Mouse (Mus musculus) forebrain, embryonic 15.5 days (tissue): ENCODE results near the gene Leng1. TPM values are rescaled to one million over a fixed set of nuclear protein-coding genes. Genes with fewer than 3 reads are reported as not detected.

Experiments
- ATAC-seq: fragments of 200-750 bp; cut with Nextera tagmentation; replicated peaks from 2 replicates; pipeline ENCODE4 v1.8.0; 2017; ENCODE audit warnings: mild to moderate bottlenecking, moderate TSS enrichment, moderate library complexity
- H3K27ac ChIP-seq: fragments of 300-500 bp; sonication (generic); replicated peaks from 2 replicates; pipeline ENCODE4 v1.5.1; 2015; ENCODE audit warnings: mild to moderate bottlenecking, inconsistent platforms
- H3K27me3 ChIP-seq: fragments of 300-500 bp; sonication (generic); 2 replicates; pipeline ENCODE4 v1.6.1; 2015; ENCODE audit warnings: inconsistent platforms
- H3K36me3 ChIP-seq: fragments of 300-500 bp; sonication (generic); 2 replicates; pipeline ENCODE4 v1.6.1; 2015; ENCODE audit warnings: mild to moderate bottlenecking, inconsistent platforms
- H3K4me1 ChIP-seq: fragments of 300-500 bp; sonication (generic); 2 replicates; pipeline ENCODE4 v1.6.1; 2015; ENCODE audit warnings: inconsistent platforms
- H3K4me2 ChIP-seq: fragments of 300-500 bp; sonication (generic); replicated peaks from 2 replicates; pipeline ENCODE4 v1.6.1; 2015; ENCODE audit warnings: mild to moderate bottlenecking, inconsistent platforms
- H3K4me3 ChIP-seq: fragments of 300-500 bp; sonication (generic); 2 replicates; pipeline ENCODE4 v1.5.1; 2015; ENCODE audit warnings: mild to moderate bottlenecking, inconsistent platforms
- H3K9ac ChIP-seq: fragments of 300-500 bp; sonication (generic); replicated peaks from 2 replicates; pipeline ENCODE4 v1.6.1; 2015; ENCODE audit warnings: mild to moderate bottlenecking, inconsistent platforms
- H3K9me3 ChIP-seq: fragments of 300-500 bp; sonication (generic); 2 replicates; pipeline ENCODE4 v1.6.1; 2016; ENCODE audit warnings: inconsistent platforms
- WGBS: fragments of 180-500 bp; shearing (Covaris S2); methylation state at CpG from one replicate; pipeline ENCODE4 v1.1.7; 2015; ENCODE audit warnings: mixed read lengths; 5-methylcytosine and 5-hydroxymethylcytosine counted together
- microRNA-seq: library from miRNA; unstranded; fragments of <30 nt; microRNA quantifications from one replicate; pipeline ENCODE4, GENCODE M21; 2016
- polyA plus RNA-seq: library from polyadenylated mRNA; unstranded; fragments of >200 nt; fragmentation: Nextera tagmentation; extraction: Ambion mirVana; gene quantifications from 2 replicates; pipeline ENCODE4 v1.2.1, GENCODE M21; 2015

The Leng1 gene
- polyA plus RNA-seq, 1 experiment from 2014 or later, result 15.7 TPM

DNA sequence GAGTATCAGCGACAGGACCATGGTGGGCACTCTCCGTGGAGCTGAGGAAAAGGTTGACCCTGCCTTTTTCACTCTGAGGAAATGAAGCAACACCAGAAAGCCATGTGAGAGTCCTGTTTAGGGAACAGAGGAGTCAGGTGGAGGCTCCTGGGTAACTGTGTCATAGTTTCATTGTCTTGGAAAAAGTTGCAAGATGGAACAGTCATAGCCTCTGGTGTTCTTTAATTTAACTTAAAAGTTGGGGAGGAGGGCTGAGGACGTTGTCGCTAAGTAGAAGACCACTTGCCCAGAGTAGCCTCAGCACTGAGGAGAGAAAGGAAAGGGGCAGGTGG, 49.6 kb downstream of the Leng1 start, which contains the start of gene Oscar:
TSS of gene Oscar (minus strand) at position 101 of the 332 bp plus-strand sequence.
- Histone ChIP-seq H3K9ac (no peak within 1 kb of the TSS), H3K36me3 (peaks cover 13% of the 10 kb centered on the region), H3K4me2 (peak within 1 kb of the TSS; percentile 73), H3K4me1 (peaks cover 14% of the 10 kb centered on the region), H3K27ac (peak within 1 kb of the TSS; percentile 50), H3K4me3 (peak within 1 kb of the TSS; percentile 62), H3K27me3 (no peaks in the 10 kb centered on the region), H3K9me3 (no peaks in the 10 kb centered on the region)
- no peak for ATAC-seq
- WGBS, result 74% methylated on average over 4 of the region's 4 CpGs

DNA sequence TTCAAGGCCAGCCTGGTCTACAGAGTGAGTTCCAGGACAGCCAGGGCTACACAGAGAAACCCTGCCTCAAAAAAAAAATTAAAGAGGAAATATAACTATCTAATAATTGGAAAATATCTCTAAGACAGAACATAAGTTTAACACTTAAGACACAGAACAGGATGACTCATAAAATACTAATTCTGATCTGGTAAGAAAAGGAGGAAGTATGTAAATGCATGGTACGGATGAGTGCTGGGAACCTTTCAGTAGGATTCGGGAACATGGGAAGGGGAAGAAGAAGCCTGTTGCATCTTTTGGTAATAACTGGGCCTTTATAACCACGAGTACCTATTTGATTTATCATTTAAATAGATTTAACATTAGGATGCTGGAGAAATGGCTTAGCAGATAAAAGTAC, 51.6 kb downstream of the Leng1 start:
- ATAC-seq, result no peak
- 80% methylated on average over 3 of the region's 3 CpGs for WGBS
- Histone ChIP-seq H3K9me3 (no peaks in the 10 kb centered on the region), H3K36me3 (no peaks in the 10 kb centered on the region), H3K4me1 (peaks cover 14% of the 10 kb centered on the region), H3K27me3 (no peaks in the 10 kb centered on the region), H3K27ac (no peak overlapping the region), H3K9ac (no peak overlapping the region), H3K4me3 (no peak overlapping the region), H3K4me2 (no peak overlapping the region)

DNA sequence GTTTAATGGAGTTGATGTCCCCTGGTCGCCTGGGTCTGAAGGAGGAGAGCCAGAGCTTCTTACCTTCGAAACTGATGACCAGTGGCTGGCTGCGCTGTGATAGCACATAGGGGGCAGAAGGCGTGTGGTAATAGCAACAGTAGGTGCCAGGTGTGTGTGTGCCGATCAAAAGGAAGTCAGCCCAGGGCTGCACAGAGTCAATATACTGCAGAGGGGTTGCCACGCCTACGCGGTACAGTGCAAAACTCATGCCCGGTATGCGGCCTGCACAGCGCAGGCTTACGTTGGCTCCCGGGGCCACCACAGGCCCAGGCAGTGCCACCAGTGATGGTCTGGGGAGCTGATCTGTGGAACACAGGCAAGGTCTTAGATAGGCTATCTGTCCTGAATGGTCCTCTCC, 54.6 kb downstream of the Leng1 start:
- WGBS, result 92% methylated on average over 13 of the region's 13 CpGs
- no peak overlapping the region for H3K9ac ChIP-seq

DNA sequence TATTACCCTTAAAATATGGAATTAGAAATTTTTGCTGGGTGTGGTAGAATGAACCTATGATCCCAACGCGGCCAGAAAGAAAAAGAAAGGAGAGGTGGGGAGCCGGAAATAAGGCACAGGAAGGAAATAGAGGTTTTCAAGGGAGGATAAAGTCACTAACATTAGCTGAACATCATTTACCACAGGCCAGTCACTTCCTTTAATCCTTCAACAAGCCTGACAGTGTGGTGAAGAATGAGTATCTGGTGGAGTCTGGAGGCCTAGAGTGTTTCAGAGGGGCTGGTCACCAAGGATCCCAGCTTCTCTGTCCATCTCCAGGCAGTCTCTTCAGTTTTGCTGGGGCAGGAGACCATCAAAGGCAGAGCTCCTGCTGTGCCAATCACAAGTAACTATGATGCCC, 55.2 kb downstream of the Leng1 start:
- no peaks in the 10 kb centered on the region for H3K36me3 ChIP-seq
- ATAC-seq, result no peak
- H3K9ac ChIP-seq, result no peak overlapping the region
- no peaks in the 10 kb centered on the region for H3K27me3 ChIP-seq
- H3K27ac ChIP-seq, result no peak overlapping the region
- H3K4me1 ChIP-seq, result no peaks in the 10 kb centered on the region
- WGBS, result 87% methylated on average over 3 of the region's 3 CpGs
- no peak overlapping the region for H3K4me3 ChIP-seq
- no peak overlapping the region for H3K4me2 ChIP-seq
- H3K9me3 ChIP-seq, result no peaks in the 10 kb centered on the region

More for the DNA sequence above, 54.6 kb downstream of the Leng1 start:
- Histone ChIP-seq H3K4me3 (no peak overlapping the region), H3K4me1 (no peaks in the 10 kb centered on the region), H3K9me3 (no peaks in the 10 kb centered on the region), H3K27me3 (no peaks in the 10 kb centered on the region), H3K27ac (no peak overlapping the region), H3K36me3 (no peaks in the 10 kb centered on the region), H3K4me2 (no peak overlapping the region)
- ATAC-seq, result no peak

Small RNA genes within 50 kb of the gene (microRNA-seq; reads per million reads assigned to microRNA genes)
- gene Mir3572, result 2.9 reads per million, percentile 6 among the genes with 10 or more reads in this experiment

Other genes starting within 250 kb of the Leng1 start
- gene Cacng6, start 241.6 kb downstream of the Leng1 start, polyA plus RNA-seq, result 0.08 and 0.14 TPM in 2 replicates
- not detected in 2 replicates for gene Tarm1, start 163.2 kb downstream of the Leng1 start, polyA plus RNA-seq
- 0.31 and 0.40 TPM in 2 replicates for gene Oscar, start 49.7 kb downstream of the Leng1 start, polyA plus RNA-seq
- 378 and 431 TPM in 2 replicates for gene Ndufa3, start 48.5 kb downstream of the Leng1 start, polyA plus RNA-seq
- 33.8 and 37.4 TPM in 2 replicates for gene Tfpt, start 35.9 kb downstream of the Leng1 start, polyA plus RNA-seq
- gene Prpf31, start 35.9 kb downstream of the Leng1 start, polyA plus RNA-seq, result 108 TPM in 2 replicates
- gene Cnot3, start 20.6 kb downstream of the Leng1 start, polyA plus RNA-seq, result 49.5 and 51.7 TPM in 2 replicates
- gene Tmc4, start 11.7 kb upstream of the Leng1 start, polyA plus RNA-seq, result 2.6 and 3.1 TPM in 2 replicates
- 247 and 254 TPM in 2 replicates for gene Tsen34, start 27.0 kb upstream of the Leng1 start, polyA plus RNA-seq
- gene Mboat7, start 27.7 kb upstream of the Leng1 start, polyA plus RNA-seq, result 54.8 and 66.7 TPM in 2 replicates
- gene Rps9, start 38.2 kb upstream of the Leng1 start, polyA plus RNA-seq, result 995 and 1,054 TPM in 2 replicates
- gene Pirb, start 54.6 kb upstream of the Leng1 start, polyA plus RNA-seq, result 0.27 and 0.33 TPM in 2 replicates
- not detected in 2 replicates for gene Gm15448, start 159.8 kb upstream of the Leng1 start, polyA plus RNA-seq
- gene Pira2, start 179.2 kb upstream of the Leng1 start, polyA plus RNA-seq, result not detected in 2 replicates
- gene Gm14548, start 232.3 kb upstream of the Leng1 start, polyA plus RNA-seq, result not detected in 2 replicates
- not detected in 2 replicates for gene Lilra6, start 249.7 kb upstream of the Leng1 start, polyA plus RNA-seq